ENCODE assay signal across 23 mouse cellular contexts in genomic region chr2:101274045-101274664, GRCm38 (mm10).
"Had no signal": no experiment of that assay in that cellular context is flagged by ENCODE, and none has a peak within 500 bp of the region (broad histone marks: within the 10 kb centered on the region; RNA-seq: fewer than 3 reads in every experiment).

No protein-coding gene starts in this region.

- H3K4me1 ChIP-seq: kidney, embryonic 15.5 days; limb, embryonic 10.5 days; limb, embryonic 13.5 days; lung, embryonic 15.5 days; stomach, embryonic 15.5 days had no signal

- H3K4me3 ChIP-seq: kidney, embryonic 15.5 days; limb, embryonic 10.5 days; limb, embryonic 13.5 days; lung, embryonic 15.5 days; megakaryocyte, embryonic 14.5 days; midbrain, embryonic 10.5 days; midbrain, embryonic 13.5 days; myocyte; neural tube, embryonic 13.5 days; stomach, embryonic 15.5 days had no signal

- DNase-seq: kidney, adult 8-10 months; kidney, postnatal 10 days; kidney, postnatal 4 days; lung, adult 18-20 months; lung, postnatal 10 days; lung, postnatal 36 days; retina, postnatal 1 day; right cerebral cortex, postnatal 25 days; spleen, adult 18-20 months; thymus, adult 18-20 months; thymus, postnatal 36 days had no signal

- H3K36me3 ChIP-seq: kidney, embryonic 15.5 days; limb, embryonic 10.5 days; limb, embryonic 13.5 days; lung, embryonic 15.5 days; midbrain, embryonic 10.5 days; midbrain, embryonic 13.5 days; neural tube, embryonic 13.5 days; stomach, embryonic 15.5 days had no signal

- H3K9me3 ChIP-seq: kidney, embryonic 15.5 days; limb, embryonic 10.5 days; limb, embryonic 13.5 days; lung, embryonic 15.5 days; megakaryocyte, embryonic 14.5 days; midbrain, embryonic 10.5 days; midbrain, embryonic 13.5 days; neural tube, embryonic 13.5 days; stomach, embryonic 15.5 days had no signal

- H3K9ac ChIP-seq: kidney, embryonic 15.5 days; limb, embryonic 13.5 days; lung, embryonic 15.5 days; midbrain, embryonic 13.5 days; neural tube, embryonic 13.5 days; stomach, embryonic 15.5 days had no signal

- H3K27me3 ChIP-seq: kidney, embryonic 15.5 days; limb, embryonic 13.5 days; lung, embryonic 15.5 days; megakaryocyte, embryonic 14.5 days; midbrain, embryonic 13.5 days; neural tube, embryonic 13.5 days; stomach, embryonic 15.5 days had no signal

- ATAC-seq: inflammation-experienced regulatory T-cells, adult 6 months; midbrain, embryonic 13.5 days; midbrain, embryonic 16.5 days had no signal

- H3K4me2 ChIP-seq: kidney, embryonic 15.5 days; limb, embryonic 13.5 days; lung, embryonic 15.5 days; midbrain, embryonic 13.5 days; neural tube, embryonic 13.5 days; stomach, embryonic 15.5 days had no signal

- H3K27ac ChIP-seq: kidney, embryonic 15.5 days; limb, embryonic 10.5 days; limb, embryonic 13.5 days; lung, embryonic 15.5 days; midbrain, embryonic 10.5 days; midbrain, embryonic 13.5 days; neural tube, embryonic 13.5 days; stomach, embryonic 15.5 days had no signal
